Mouse (Mus musculus) kidney, postnatal 0 days (tissue): ENCODE data around the gene Cttn. TPM values are rescaled to one million over a fixed set of nuclear protein-coding genes. Genes with fewer than 3 reads are reported as not detected.

Experiments
- ATAC-seq: fragments of 200-750 bp; cut with Nextera tagmentation; replicated peaks from 2 replicates; pipeline ENCODE4 v1.8.0; 2017; ENCODE audit warnings: low read depth, moderate number of reproducible peaks, moderate TSS enrichment, moderate library complexity; ENCODE audit not compliant: low FRiP score
- DNase-seq: peaks from one replicate; pipeline ENCODE4 v3.0.0-alpha.2; 2016; ENCODE audit warnings: low spot score
- H3K27ac ChIP-seq: fragments of 300-500 bp; sonication (generic); 2 replicates; pipeline ENCODE4 v1.5.1; 2014; ENCODE audit warnings: mild to moderate bottlenecking
- H3K27me3 ChIP-seq: fragments of 300-500 bp; sonication (generic); 2 replicates; pipeline ENCODE4 v1.6.1; 2014; ENCODE audit warnings: low read length, mixed read lengths; ENCODE audit not compliant: insufficient read depth
- H3K36me3 ChIP-seq: fragments of 300-500 bp; sonication (generic); 2 replicates; pipeline ENCODE4 v1.6.1; 2014; ENCODE audit warnings: low read length, mixed read lengths; ENCODE audit not compliant: insufficient read depth
- H3K4me1 ChIP-seq: fragments of 300-500 bp; sonication (generic); replicated peaks from 2 replicates; pipeline ENCODE4 v1.6.1; 2014; ENCODE audit warnings: antibody characterized with exemption, low read length, mixed read lengths; ENCODE audit not compliant: insufficient read depth
- H3K4me2 ChIP-seq: fragments of 300-500 bp; sonication (generic); 2 replicates; pipeline ENCODE4 v1.6.1; 2014; ENCODE audit warnings: mild to moderate bottlenecking, low read length, moderate library complexity, mixed read lengths
- H3K4me3 ChIP-seq: fragments of 300-500 bp; sonication (generic); replicated peaks from 2 replicates; pipeline ENCODE4 v1.5.1; 2014; ENCODE audit warnings: low read depth, low read length
- H3K9ac ChIP-seq: fragments of 300-500 bp; sonication (generic); 2 replicates; pipeline ENCODE4 v1.6.1; 2014; ENCODE audit warnings: low read depth, low read length
- H3K9me3 ChIP-seq: fragments of 300-500 bp; sonication (generic); replicated peaks from 2 replicates; pipeline ENCODE4 v1.6.1; 2016; ENCODE audit warnings: low read length, inconsistent platforms, mixed read lengths
- CTCF ChIP-seq: IDR thresholded peaks from 2 replicates; pipeline ENCODE4 v1.5.1; 2016; ENCODE audit warnings: antibody characterized with exemption, low read depth, mild to moderate bottlenecking, moderate library complexity
- WGBS: fragments of 180-500 bp; shearing (Covaris S2); extraction: QIAGEN DNeasy Blood & Tissue Kit; methylation state at CpG from one replicate; pipeline ENCODE4 v1.1.7; 2014; 5-methylcytosine and 5-hydroxymethylcytosine counted together
- polyA plus RNA-seq: library from polyadenylated mRNA; unstranded; fragments of >200 nt; fragmentation: Nextera tagmentation; extraction: Ambion mirVana; gene quantifications from 2 replicates; pipeline ENCODE4 v1.2.1, GENCODE M21; 2015

Cttn gene
- polyA plus RNA-seq, 1 experiment from 2014 or later, result 136 TPM

DNA sequence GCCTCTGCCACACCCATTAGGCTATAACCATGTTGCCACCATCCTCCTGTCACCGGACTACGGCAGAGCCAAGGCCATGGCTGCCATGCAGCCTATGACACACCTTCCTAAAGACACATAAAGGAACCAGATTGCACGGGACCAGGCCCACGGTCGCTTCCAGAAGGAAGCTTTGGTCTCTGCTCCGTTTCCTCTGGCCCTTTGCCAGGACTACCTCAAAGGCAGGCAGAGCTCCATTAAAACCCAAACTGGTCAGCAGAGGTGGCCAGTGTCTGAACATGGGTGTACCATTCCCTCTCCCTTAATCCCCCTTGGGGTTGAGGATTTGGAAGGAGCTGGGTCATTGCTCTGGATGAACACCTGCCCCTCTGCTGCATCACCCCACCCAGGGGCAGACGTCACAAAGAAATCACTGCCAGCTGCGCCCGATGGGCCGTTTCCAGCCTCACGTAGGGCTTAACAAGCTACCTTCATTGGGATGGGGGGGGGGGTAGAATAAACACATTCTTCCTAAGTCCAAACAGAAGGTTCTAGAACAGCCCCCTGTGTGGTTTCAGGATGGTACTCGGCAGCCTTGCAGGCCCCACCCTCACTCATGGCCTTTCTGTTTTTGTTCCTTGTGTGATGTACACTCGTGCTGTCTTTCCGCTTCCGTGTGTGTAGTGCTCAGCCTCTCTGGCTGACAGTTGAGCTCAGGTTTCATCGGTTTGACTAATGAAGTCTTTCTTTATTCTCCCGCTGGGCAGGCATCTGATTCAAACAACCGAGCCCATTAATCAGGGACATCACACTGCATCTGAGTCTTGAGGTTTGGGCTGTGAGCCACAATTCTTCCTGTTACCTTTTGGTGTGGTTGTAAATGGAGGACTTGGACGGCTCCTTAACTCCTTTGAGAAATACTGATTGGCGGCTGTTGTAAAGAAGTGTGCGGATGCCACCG lies 58.6 kb downstream of the Cttn start:
- Histone ChIP-seq H3K4me1 (no peaks in the 10 kb centered on the region), H3K27me3 (no peaks in the 10 kb centered on the region), H3K9me3 (no peaks in the 10 kb centered on the region), H3K27ac (no peak overlapping the region), H3K9ac (no peak overlapping the region), H3K4me3 (no peak overlapping the region), H3K36me3 (no peaks in the 10 kb centered on the region), H3K4me2 (no peak overlapping the region)
- TF ChIP-seq CTCF, result no peak
- no peak for ATAC-seq
- peak; percentile 20 for DNase-seq
- 36% methylated on average over 22 of the region's 22 CpGs for WGBS

DNA sequence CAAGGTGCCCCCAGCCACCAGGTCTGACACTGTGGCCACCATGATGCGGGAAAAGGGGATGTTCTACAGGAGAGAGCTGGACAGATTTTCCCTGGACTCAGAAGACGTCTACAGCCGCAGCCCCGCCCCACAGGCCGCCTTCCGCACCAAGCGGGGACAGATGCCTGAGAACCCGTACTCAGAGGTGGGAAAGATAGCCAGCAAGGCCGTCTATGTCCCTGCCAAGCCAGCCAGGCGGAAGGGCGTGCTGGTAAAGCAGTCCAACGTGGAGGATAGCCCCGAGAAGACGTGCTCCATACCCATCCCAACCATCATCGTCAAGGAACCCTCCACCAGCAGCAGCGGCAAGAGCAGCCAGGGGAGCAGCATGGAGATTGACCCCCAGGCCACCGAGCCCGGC lies 61.1 kb downstream of the Cttn start:
- H3K9ac ChIP-seq, result no peak overlapping the region
- H3K9me3 ChIP-seq, result no peaks in the 10 kb centered on the region
- no peaks in the 10 kb centered on the region for H3K36me3 ChIP-seq
- WGBS, result 75% methylated on average over 18 of the region's 18 CpGs
- no peak overlapping the region for H3K4me3 ChIP-seq
- no peak overlapping the region for H3K27ac ChIP-seq
- ATAC-seq (no peak), DNase-seq (no peak)
- H3K4me1 ChIP-seq, result no peaks in the 10 kb centered on the region
- no peak overlapping the region for H3K4me2 ChIP-seq
- no peak for TF ChIP-seq CTCF
- H3K27me3 ChIP-seq, result no peaks in the 10 kb centered on the region

DNA sequence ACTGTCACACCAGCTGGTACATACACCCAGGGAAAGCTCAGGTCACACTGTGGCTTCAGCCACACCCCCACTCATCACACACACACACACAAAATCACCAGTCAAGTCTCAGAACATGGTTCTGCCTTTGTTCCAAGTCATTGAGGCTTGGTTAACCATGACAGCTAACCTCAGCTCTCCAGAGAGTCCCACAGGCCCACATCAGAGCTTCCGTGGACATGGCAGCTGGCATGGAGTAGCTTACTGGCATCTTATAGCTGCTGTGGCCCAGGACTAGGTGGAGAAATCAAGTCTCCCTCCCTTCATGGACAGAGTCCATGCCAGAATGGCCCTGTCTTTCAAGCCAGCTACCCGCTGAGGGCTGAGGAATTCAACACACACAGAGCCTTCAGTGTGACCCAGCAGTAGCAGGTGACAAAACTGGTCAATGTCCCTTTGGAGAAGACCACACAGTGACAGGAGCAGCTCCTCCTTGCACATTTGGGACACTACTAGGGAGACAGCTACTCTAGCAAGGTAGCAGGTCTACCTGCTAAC lies 62.3 kb downstream of the Cttn start:
- no peaks in the 10 kb centered on the region for H3K36me3 ChIP-seq
- TF ChIP-seq CTCF, result no peak
- no peaks in the 10 kb centered on the region for H3K9me3 ChIP-seq
- no peaks in the 10 kb centered on the region for H3K27me3 ChIP-seq
- H3K4me3 ChIP-seq, result no peak overlapping the region
- 83% methylated on average over 2 of the region's 2 CpGs for WGBS
- ATAC-seq (no peak), DNase-seq (no peak)
- H3K27ac ChIP-seq, result no peak overlapping the region
- no peak overlapping the region for H3K9ac ChIP-seq
- H3K4me2 ChIP-seq, result no peak overlapping the region
- H3K4me1 ChIP-seq, result no peaks in the 10 kb centered on the region

DNA sequence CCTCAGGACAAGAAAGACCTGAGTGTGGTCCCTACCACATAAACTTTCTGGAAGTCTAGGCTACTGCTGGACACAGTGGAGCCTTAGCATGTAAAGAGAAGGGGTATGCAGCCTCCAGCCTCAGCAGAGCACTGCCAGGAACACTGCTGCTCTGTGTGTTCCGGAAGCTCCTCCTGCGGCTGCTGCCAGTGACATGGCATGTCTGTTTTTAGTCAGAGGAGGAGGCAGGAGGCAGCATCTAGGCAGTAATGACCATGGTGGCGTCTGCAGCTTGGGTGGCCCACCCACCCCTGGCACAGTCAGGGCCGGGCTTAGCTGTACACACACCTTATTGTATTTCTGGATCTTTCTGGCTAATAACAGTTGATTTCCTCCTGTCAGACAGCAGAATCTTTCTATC lies 63.1 kb downstream of the Cttn start:
- H3K4me2 ChIP-seq, result no peak overlapping the region
- ATAC-seq (no peak), DNase-seq (no peak)
- no peaks in the 10 kb centered on the region for H3K36me3 ChIP-seq
- no peak overlapping the region for H3K27ac ChIP-seq
- 73% methylated on average over 4 of the region's 4 CpGs for WGBS
- H3K9ac ChIP-seq, result no peak overlapping the region
- no peak overlapping the region for H3K4me3 ChIP-seq
- no peaks in the 10 kb centered on the region for H3K27me3 ChIP-seq
- H3K9me3 ChIP-seq, result no peaks in the 10 kb centered on the region
- H3K4me1 ChIP-seq, result no peaks in the 10 kb centered on the region
- TF ChIP-seq CTCF, result no peak

DNA sequence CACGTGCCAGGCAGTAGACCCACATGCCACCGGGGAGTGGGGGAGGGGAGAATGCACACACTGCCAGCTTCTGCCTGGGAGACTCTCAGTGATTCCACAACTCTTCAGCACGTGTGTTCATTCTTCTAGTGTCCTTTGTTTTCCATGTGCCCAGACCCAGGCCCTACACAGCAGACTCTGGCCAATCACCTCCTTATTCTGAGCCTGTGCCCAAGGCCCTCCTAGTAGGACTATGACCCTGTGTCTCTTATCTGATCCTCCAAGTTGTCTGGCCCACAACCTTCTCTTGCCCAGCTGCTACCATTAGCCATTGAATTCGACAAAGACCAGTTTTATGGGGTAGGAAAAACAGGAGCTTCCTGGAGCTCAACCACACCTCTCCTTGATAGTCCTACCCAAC lies 68.3 kb downstream of the Cttn start:
- no peaks in the 10 kb centered on the region for H3K36me3 ChIP-seq
- DNase-seq (no peak), ATAC-seq (no peak)
- H3K4me2 ChIP-seq, result no peak overlapping the region
- no peak overlapping the region for H3K9ac ChIP-seq
- H3K4me3 ChIP-seq, result no peak overlapping the region
- H3K27ac ChIP-seq, result no peak overlapping the region
- H3K27me3 ChIP-seq, result no peaks in the 10 kb centered on the region
- no peaks in the 10 kb centered on the region for H3K4me1 ChIP-seq
- H3K9me3 ChIP-seq, result no peaks in the 10 kb centered on the region
- TF ChIP-seq CTCF, result no peak
- WGBS, result 78% methylated on average over 4 of the region's 4 CpGs

DNA sequence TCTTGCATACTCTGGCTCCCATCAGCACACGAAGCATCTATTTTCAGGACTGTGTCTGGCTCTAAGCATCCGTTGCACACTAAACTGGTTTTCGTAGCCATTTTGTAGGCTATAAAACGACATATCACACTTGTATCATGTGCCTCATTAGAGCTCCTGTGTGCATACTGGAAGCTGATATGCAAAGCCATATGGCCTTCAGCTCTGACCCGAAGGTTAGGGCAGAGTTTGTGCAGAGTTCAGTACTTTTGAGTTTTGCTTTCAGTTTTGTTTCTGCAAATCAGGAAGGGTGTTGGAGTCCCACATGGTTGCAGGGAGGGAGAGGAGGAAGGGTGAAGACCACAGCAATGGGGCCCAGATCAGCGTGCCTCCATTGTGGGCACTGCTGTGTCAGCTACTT lies 79.1 kb downstream of the Cttn start:
- TF ChIP-seq CTCF, result no peak
- H3K9me3 ChIP-seq, result no peaks in the 10 kb centered on the region
- ATAC-seq (no peak), DNase-seq (no peak)
- 79% methylated on average over 6 of the region's 6 CpGs for WGBS
- H3K4me2 ChIP-seq, result no peak overlapping the region
- H3K27ac ChIP-seq, result no peak overlapping the region
- no peaks in the 10 kb centered on the region for H3K36me3 ChIP-seq
- H3K27me3 ChIP-seq, result no peaks in the 10 kb centered on the region
- H3K4me3 ChIP-seq, result no peak overlapping the region
- no peak overlapping the region for H3K9ac ChIP-seq
- H3K4me1 ChIP-seq, result no peaks in the 10 kb centered on the region
